Mouse (Mus musculus): ENCODE results near the gene Pln.

Pln gene

GRCm38 (mm10) chr10:53378296-53378695 lies 40.8 kb downstream of the Pln start:
- 65% methylated on average over 6 of the region's 6 CpGs for WGBS

- under 1% methylated on average over 53 of the region's 59 CpGs for WGBS
Measured at GRCm38 (mm10) chr10:53378981-53379708, 41.7 kb downstream of the Pln start.

- under 1% methylated on average over 31 of the region's 31 CpGs for WGBS
Measured at GRCm38 (mm10) chr10:53379709-53380106, 42.2 kb downstream of the Pln start, which contains the start of gene Cep85l. Cep85l (minus strand) TSS chr10:53379947.

- WGBS, result 83% methylated on average over 7 of the region's 7 CpGs
Measured at GRCm38 (mm10) chr10:53382696-53383365, 45.4 kb downstream of the Pln start.

- WGBS, result 93% methylated on average over 1 of the region's 1 CpGs
Measured at GRCm38 (mm10) chr10:53384896-53385295, 47.4 kb downstream of the Pln start.

- 92% methylated on average over 5 of the region's 5 CpGs for WGBS
Measured at GRCm38 (mm10) chr10:53385438-53385837, 48.0 kb downstream of the Pln start.

- WGBS, result 50% methylated on average over 6 of the region's 6 CpGs
Measured at GRCm38 (mm10) chr10:53388227-53388920, 50.9 kb downstream of the Pln start.

- WGBS, result 71% methylated on average over 9 of the region's 9 CpGs
Measured at GRCm38 (mm10) chr10:53394923-53395629, 57.6 kb downstream of the Pln start.

Measured in cerebral cortex, adult 2 months (tissue).